Mouse (Mus musculus): Measurements from ENCODE around the gene Mfsd2a. TPM values are rescaled to one million over a fixed set of nuclear protein-coding genes. Genes with fewer than 3 reads are reported as not detected.

The Mfsd2a gene
- total RNA-seq, 4 experiments from 2014 or later, result 26.7 to 32.6 (median 30.9) TPM

GRCm38 (mm10) chr4:122979826-122980225 lies 18.8 kb upstream of the Mfsd2a start:
- no peak for DNase-seq (ENCODE audit: low spot score in 2 of 2)

- DNase-seq (ENCODE audit: low spot score in 2 of 2), result no peak
These were observed 17.9 kb upstream of the Mfsd2a start for GRCm38 (mm10) chr4:122978850-122979249.

GRCm38 (mm10) chr4:122976885-122977284 lies 15.9 kb upstream of the Mfsd2a start:
- no peak for DNase-seq (ENCODE audit: low spot score in 2 of 2)

- no peak for DNase-seq (ENCODE audit: low spot score in 2 of 2)
These were observed 14.1 kb upstream of the Mfsd2a start for GRCm38 (mm10) chr4:122974976-122975520.

- no peak for DNase-seq (ENCODE audit: low spot score in 2 of 2)
These were observed 11.1 kb upstream of the Mfsd2a start for GRCm38 (mm10) chr4:122972056-122972455.

- no peak for DNase-seq (ENCODE audit: low spot score in 2 of 2)
These were observed 10.7 kb upstream of the Mfsd2a start for GRCm38 (mm10) chr4:122971646-122972045.

GRCm38 (mm10) chr4:122971191-122971590 lies 10.2 kb upstream of the Mfsd2a start:
- no peak for DNase-seq (ENCODE audit: low spot score in 2 of 2)

- DNase-seq (ENCODE audit: low spot score in 2 of 2), result no peak
These were observed 7.1 kb upstream of the Mfsd2a start for GRCm38 (mm10) chr4:122968106-122968505.

GRCm38 (mm10) chr4:122962751-122963150 lies 1.8 kb upstream of the Mfsd2a start:
- DNase-seq (ENCODE audit: low spot score in 2 of 2), result no peak

GRCm38 (mm10) chr4:122961589-122961988 lies 601 bp upstream of the Mfsd2a start:
- no peak for DNase-seq (ENCODE audit: low spot score in 2 of 2)

GRCm38 (mm10) chr4:122960321-122961099 lies 478 bp downstream of the Mfsd2a start:
- DNase-seq (ENCODE audit: low spot score in 2 of 2), result no peak

- no peak for DNase-seq (ENCODE audit: low spot score in 2 of 2)
These were observed 1.2 kb downstream of the Mfsd2a start for GRCm38 (mm10) chr4:122959816-122960215.

- DNase-seq (ENCODE audit: low spot score in 2 of 2), result peak; percentile 43 to 71
These were observed 2.4 kb downstream of the Mfsd2a start for GRCm38 (mm10) chr4:122958491-122959031.

- no peak for DNase-seq (ENCODE audit: low spot score in 2 of 2)
These were observed 4.7 kb downstream of the Mfsd2a start for GRCm38 (mm10) chr4:122956301-122956700.

- DNase-seq (ENCODE audit: low spot score in 2 of 2), result peak; percentile 88 to 90
These were observed 5.4 kb downstream of the Mfsd2a start for GRCm38 (mm10) chr4:122955412-122956136.

GRCm38 (mm10) chr4:122954680-122955411 lies 6.1 kb downstream of the Mfsd2a start:
- no peak for DNase-seq (ENCODE audit: low spot score in 2 of 2)

GRCm38 (mm10) chr4:122949096-122949495 lies 11.9 kb downstream of the Mfsd2a start:
- DNase-seq (ENCODE audit: low spot score in 2 of 2), result no peak

- DNase-seq (ENCODE audit: low spot score in 2 of 2), result no peak
These were observed 13.8 kb downstream of the Mfsd2a start for GRCm38 (mm10) chr4:122947223-122947622.

GRCm38 (mm10) chr4:122944408-122944807 lies 16.6 kb downstream of the Mfsd2a start:
- no peak for DNase-seq (ENCODE audit: low spot score in 2 of 2)

GRCm38 (mm10) chr4:122939048-122939796 lies 21.8 kb downstream of the Mfsd2a start:
- no peak for DNase-seq (ENCODE audit: low spot score in 2 of 2)

- DNase-seq (ENCODE audit: low spot score in 2 of 2), result peak in 1 of 2 experiments; percentile 41
These were observed 23.5 kb downstream of the Mfsd2a start for GRCm38 (mm10) chr4:122937489-122937888.
